Mouse (Mus musculus): ENCODE measurements at regions not wholly inside any gene's neighbourhood (a gene's known extent, or its start where the extent isn't known, plus 50 kb on each side); places are given as distances from the start of the nearest gene placed in this dataset.
A peak's percentile ranks its signal among the peaks of the same experiment; 100 is the strongest.

DNA sequence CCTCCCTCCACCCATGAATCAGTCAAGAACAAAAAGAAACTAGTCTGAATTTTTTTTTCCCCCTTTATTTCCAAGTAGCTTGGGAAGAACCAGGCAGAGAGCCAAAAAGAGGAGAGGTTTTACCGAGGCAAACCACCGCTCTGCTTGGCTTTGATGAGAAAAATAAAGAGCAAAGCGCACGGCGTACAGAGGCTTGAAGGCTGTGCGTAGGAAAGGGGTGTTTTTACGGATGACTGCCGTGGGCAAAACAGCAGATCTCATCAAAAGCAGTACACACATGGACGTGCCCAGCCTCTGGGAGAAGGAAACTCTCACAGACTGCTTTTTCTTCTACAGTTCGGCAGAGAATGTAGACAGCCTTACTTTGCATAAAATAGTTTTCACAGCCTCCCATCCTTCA lies 128.5 kb upstream of the Arid1b start:
- ATAC-seq (ENCODE audit: low read depth): peak; percentile 83
- no peaks in the 10 kb centered on the region for H3K36me3 ChIP-seq
- H3K4me1 ChIP-seq (replicated peaks): peaks cover 23% of the 10 kb centered on the region
- H3K9ac ChIP-seq: peak overlapping the region; percentile 31
- peak overlapping the region; percentile 50 for H3K27ac ChIP-seq (replicated peaks)
- H3K27me3 ChIP-seq: no peaks in the 10 kb centered on the region
- no peaks in the 10 kb centered on the region for H3K9me3 ChIP-seq
- peak overlapping the region; percentile 14 for H3K4me3 ChIP-seq
- H3K4me2 ChIP-seq: peak overlapping the region; percentile 48
- 18% methylated on average over 10 of the region's 10 CpGs for WGBS

DNA sequence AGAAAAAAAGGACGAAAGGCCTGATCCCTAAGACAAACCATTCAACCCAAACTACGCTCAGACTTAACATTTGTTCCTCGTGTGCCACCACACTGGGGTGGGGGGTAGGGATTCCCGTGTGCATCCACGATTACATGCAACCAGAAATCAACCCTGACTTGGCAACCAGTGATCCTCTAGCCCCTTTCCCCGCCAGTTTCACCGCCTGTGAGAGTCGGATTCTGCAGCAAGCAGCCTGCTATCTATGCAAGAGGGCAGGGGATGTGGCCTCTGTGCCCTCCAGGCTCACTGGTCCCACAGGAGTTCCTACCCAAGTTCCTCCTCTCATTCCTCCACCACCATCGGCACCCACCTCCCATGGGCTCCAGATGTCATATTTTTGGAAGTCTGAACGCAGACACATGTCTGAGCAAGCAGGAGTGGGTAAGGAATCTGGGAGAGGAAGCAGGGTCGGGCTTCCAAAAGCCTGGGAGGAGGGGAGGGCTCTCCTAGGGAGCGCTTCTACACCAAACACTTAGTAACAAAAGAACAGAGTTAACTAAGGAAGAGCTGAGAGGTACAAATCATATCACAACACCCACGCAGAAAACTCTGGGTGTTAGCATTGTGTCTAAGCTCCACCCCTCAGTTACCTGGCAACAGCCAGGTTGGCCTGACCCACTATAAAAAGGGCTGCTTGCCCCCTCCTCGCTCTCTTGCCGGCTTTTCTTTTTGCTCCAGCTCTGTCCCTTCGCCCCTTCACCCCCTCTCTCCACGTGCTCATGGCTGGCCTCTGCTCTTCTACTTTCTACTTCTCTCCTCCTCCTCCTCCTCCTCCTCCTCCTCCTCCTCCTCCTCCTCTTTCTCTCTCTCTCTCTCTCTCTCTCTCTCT lies 127.9 kb upstream of the Arid1b start:
- Histone ChIP-seq H3K4me3 (peak overlapping the region; percentile 14), H3K4me2 (peak overlapping the region; percentile 48), H3K4me1 (replicated peaks) (peaks cover 19% of the 10 kb centered on the region), H3K27me3 (no peaks in the 10 kb centered on the region), H3K9me3 (no peaks in the 10 kb centered on the region), H3K36me3 (no peaks in the 10 kb centered on the region), H3K9ac (peak overlapping the region; percentile 31), H3K27ac (replicated peaks) (peak overlapping the region; percentile 50)
- peak; percentile 45; the same call in 1 of the 2 replicates for ATAC-seq (ENCODE audit: low read depth)
- 40% methylated on average over 17 of the region's 17 CpGs for WGBS

DNA sequence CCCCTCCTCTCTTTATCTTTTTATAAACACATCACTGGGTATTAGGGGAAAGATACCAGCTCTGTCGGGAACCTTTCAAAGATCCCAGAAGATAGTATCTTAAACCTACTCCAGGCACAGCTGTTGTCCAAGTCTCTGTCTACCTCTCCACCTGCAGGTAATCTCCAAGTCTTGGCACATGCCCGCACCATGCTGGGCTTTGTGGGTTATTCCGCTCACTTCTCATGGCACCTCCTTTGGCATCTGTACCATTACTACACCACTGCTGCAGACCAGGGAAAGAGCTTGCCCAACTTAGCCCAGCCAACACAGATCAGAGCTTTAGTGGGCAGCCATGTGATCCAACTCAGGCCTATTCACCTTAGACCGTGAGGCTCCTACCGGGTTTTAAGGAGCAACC lies 127.0 kb upstream of the Arid1b start:
- no peak overlapping the region for H3K4me2 ChIP-seq
- H3K36me3 ChIP-seq: no peaks in the 10 kb centered on the region
- H3K27ac ChIP-seq (replicated peaks): no peak overlapping the region
- H3K27me3 ChIP-seq: no peaks in the 10 kb centered on the region
- peaks cover 18% of the 10 kb centered on the region for H3K4me1 ChIP-seq (replicated peaks)
- H3K9me3 ChIP-seq: no peaks in the 10 kb centered on the region
- H3K4me3 ChIP-seq: no peak overlapping the region
- no peak overlapping the region for H3K9ac ChIP-seq
- 93% methylated on average over 5 of the region's 5 CpGs for WGBS
- no peak for ATAC-seq (ENCODE audit: low read depth)

DNA sequence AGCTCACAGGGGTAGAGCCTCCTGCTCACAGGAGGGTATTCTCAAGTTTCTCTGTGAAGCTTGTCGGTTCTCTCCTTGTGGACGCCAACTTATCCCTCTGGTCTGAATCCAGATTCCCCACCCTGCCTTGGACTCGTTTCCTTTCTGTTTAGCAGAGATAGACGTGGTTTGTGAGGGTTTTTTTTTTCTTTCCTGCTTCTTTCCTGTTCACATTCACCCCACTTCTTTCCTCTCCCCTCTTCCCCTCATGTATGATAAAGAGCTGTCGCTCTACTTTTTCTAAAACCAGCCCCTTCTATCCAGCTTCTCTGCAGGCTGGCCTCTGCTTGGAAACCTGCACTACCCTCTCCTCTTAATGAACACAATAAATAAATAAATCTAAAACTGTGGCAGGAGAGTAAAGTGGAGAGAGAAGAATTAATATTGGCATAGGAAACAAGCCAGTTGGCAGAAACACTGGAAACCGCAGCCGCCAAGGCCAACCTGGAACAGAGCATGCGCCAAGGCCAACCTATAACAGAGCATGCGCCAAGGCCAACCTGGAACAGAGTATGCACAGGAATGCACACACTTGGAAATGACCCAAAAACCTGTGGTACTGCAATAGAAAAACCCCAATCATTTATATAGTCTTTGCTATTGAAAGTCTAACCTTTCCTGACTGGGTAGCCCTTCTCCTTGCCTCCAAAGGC lies 126.2 kb upstream of the Arid1b start:
- H3K9me3 ChIP-seq: no peaks in the 10 kb centered on the region
- no peak for ATAC-seq (ENCODE audit: low read depth)
- no peak overlapping the region for H3K9ac ChIP-seq
- no peaks in the 10 kb centered on the region for H3K27me3 ChIP-seq
- no peaks in the 10 kb centered on the region for H3K36me3 ChIP-seq
- peaks cover 18% of the 10 kb centered on the region for H3K4me1 ChIP-seq (replicated peaks)
- H3K27ac ChIP-seq (replicated peaks): no peak overlapping the region
- WGBS: 88% methylated on average over 9 of the region's 9 CpGs
- H3K4me2 ChIP-seq: no peak overlapping the region
- no peak overlapping the region for H3K4me3 ChIP-seq

DNA sequence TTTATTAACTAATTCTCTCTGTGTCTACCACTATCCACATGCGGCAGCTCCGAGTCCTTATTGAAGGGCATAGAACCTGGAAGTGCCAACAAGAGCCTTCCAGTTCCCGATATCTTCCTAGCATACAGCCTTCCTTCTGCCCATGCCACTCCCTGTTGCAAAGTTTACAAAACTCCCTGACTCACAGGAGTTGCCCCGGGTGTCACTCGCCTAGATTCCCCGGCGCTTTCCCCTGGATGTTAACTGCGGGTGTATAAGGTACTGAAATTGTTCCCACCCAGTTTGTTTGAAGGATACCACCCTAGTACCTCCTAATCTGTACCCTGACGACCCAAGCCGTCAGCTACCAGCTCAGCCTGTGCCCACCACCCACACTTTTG lies 125.7 kb upstream of the Arid1b start:
- ATAC-seq (ENCODE audit: low read depth): no peak
- Histone ChIP-seq H3K36me3 (no peaks in the 10 kb centered on the region), H3K9ac (no peak overlapping the region), H3K27me3 (no peaks in the 10 kb centered on the region), H3K4me3 (no peak overlapping the region), H3K4me2 (no peak overlapping the region), H3K27ac (replicated peaks) (no peak overlapping the region), H3K9me3 (no peaks in the 10 kb centered on the region), H3K4me1 (replicated peaks) (peaks cover 18% of the 10 kb centered on the region)
- 94% methylated on average over 10 of the region's 10 CpGs for WGBS

DNA sequence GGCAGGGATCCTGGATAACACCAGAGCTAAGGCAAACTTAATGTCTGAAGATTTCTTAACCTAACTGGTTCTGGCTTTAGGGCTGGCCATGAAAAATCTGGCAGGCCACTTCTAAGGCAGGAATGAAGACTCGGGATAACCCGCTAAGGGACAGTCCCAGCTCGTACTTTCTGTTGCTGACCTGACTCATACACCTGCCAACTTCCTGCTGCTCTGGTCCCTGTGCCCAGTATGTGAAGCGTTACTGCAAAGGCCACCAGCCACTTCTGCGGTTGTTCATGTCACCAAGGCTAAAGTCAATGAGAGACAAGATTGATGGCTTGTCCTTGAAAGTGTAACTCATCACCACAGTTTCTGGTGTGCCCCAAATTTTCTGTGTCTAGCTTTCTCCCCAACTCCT lies 125.3 kb upstream of the Arid1b start:
- Histone ChIP-seq H3K27ac (replicated peaks) (no peak overlapping the region), H3K36me3 (no peaks in the 10 kb centered on the region), H3K9me3 (no peaks in the 10 kb centered on the region), H3K4me3 (no peak overlapping the region), H3K27me3 (no peaks in the 10 kb centered on the region), H3K9ac (no peak overlapping the region), H3K4me2 (no peak overlapping the region), H3K4me1 (replicated peaks) (peaks cover 18% of the 10 kb centered on the region)
- WGBS: 88% methylated on average over 5 of the region's 5 CpGs
- no peak for ATAC-seq (ENCODE audit: low read depth)

DNA sequence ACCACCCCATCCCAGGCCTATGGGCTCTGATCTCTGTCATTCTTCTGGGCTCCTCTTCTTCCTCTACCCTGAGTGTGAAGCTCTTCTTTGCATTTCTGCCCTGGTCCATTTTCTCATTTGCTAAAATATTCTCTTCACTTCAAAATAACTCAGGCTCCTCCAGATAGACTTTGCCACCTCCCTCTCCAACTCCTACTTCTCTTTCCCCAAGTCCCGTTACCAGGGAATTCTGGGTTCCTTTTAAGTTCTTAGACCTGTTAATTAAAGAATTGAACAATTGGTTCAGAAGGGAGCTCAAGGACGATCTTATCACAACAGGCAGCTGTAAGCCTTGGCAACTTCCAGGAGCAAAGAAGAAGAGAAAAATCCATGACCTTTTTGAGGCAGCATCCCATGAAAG lies 122.9 kb upstream of the Arid1b start:
- Histone ChIP-seq H3K27me3 (no peaks in the 10 kb centered on the region), H3K36me3 (no peaks in the 10 kb centered on the region), H3K9ac (no peak overlapping the region), H3K4me3 (no peak overlapping the region), H3K4me1 (replicated peaks) (peaks cover 3% of the 10 kb centered on the region), H3K9me3 (no peaks in the 10 kb centered on the region), H3K27ac (replicated peaks) (no peak overlapping the region), H3K4me2 (no peak overlapping the region)
- 78% methylated on average over 2 of the region's 2 CpGs for WGBS
- no peak for ATAC-seq (ENCODE audit: low read depth)

DNA sequence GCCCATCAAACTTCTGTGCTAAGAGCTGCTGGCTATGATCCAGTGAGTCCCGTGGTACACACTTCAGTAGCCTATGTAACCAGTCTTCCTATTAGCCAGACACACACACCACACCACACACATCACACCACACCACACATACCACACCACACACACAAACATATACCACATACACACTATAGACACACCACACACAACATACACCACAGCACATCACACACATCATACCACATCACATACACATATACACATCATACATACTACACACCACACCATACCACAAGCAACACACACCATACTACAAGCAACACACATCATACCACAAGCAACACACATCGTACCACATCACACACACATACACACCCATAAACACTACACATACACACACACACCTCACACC lies 119.7 kb upstream of the Arid1b start:
- Histone ChIP-seq H3K4me2 (no peak overlapping the region), H3K4me3 (no peak overlapping the region), H3K36me3 (no peaks in the 10 kb centered on the region), H3K9ac (no peak overlapping the region), H3K27ac (replicated peaks) (no peak overlapping the region), H3K27me3 (no peaks in the 10 kb centered on the region), H3K9me3 (no peaks in the 10 kb centered on the region), H3K4me1 (replicated peaks) (no peaks in the 10 kb centered on the region)
- WGBS: 79% methylated on average over 2 of the region's 2 CpGs
- no peak for ATAC-seq (ENCODE audit: low read depth)

DNA sequence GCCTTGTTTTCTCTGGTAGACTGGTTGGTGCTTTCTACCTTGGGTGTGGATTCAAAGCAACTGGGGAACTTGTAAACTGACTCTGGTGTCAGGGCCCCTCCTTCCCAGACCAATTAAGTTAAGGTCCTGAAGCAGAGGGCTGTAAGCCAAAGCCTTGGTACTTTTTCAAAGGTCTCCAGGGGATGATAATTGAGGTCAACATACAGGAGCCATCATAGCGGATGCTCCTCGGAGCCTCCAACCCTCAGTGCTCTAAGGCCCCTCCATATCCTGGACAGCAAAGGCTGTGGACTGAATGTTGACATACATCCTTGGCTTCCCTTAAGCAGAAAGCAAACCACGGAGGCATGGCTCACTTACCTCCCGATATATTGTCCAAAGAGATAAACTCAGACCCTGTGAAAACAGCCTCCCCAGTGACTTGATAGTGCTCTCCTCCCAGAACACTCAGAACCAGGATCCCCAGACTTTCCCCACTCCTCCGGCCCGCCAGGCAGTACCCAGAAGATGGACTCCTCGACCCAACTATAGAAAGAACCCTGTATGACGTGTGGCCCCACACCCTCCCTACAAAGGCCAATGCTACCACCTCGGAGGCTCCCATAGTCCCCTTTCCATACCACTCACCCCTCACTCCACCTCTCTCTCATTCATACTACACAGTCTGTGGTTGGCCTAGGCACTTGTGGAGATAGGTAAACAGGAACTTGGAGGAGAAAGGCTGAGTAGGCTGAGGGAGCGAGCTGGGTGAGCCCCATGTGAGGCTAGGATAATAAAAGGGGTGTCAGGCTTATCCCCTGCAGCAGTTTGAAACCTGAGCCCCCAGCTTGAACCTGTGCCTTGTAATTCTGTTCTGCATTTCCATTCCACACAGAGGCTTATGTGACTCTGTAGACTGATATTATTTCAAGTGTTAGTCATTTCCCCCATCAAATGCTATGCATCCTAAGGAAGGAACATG lies 118.8 kb upstream of the Arid1b start:
- 83% methylated on average over 10 of the region's 10 CpGs for WGBS
- H3K4me1 ChIP-seq (replicated peaks): no peaks in the 10 kb centered on the region

DNA sequence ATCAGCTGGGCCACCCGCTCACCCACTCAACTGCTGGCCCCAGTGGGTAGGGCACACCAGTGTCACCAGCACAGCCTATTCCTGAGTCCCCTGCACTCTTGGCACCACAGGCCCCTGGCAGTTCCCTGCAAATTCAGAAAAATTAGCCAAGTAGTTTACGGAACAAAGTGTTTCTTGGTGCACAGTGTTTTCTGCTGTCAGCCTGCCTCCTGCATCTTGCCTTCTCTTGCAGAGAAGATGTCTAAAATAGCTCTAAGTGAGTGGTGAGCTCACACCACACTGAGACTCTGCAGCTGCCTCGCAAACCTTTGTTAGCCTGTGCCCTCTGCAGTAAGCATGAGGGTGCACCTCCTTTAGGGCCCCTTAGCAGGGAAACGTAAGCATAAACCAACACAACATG lies 117.7 kb upstream of the Arid1b start:
- H3K4me2 ChIP-seq: no peak overlapping the region
- H3K36me3 ChIP-seq: no peaks in the 10 kb centered on the region
- 86% methylated on average over 4 of the region's 4 CpGs for WGBS
- no peak overlapping the region for H3K27ac ChIP-seq (replicated peaks)
- no peak overlapping the region for H3K4me3 ChIP-seq
- no peak for ATAC-seq (ENCODE audit: low read depth)
- H3K27me3 ChIP-seq: no peaks in the 10 kb centered on the region
- no peak overlapping the region for H3K9ac ChIP-seq
- no peaks in the 10 kb centered on the region for H3K4me1 ChIP-seq (replicated peaks)
- H3K9me3 ChIP-seq: no peaks in the 10 kb centered on the region

More for the DNA sequence above, 118.8 kb upstream of the Arid1b start:
- no peaks in the 10 kb centered on the region for H3K9me3 ChIP-seq
- H3K4me3 ChIP-seq: no peak overlapping the region
- no peaks in the 10 kb centered on the region for H3K36me3 ChIP-seq
- no peak overlapping the region for H3K4me2 ChIP-seq
- H3K27me3 ChIP-seq: no peaks in the 10 kb centered on the region
- no peak for ATAC-seq (ENCODE audit: low read depth)
- no peak overlapping the region for H3K9ac ChIP-seq
- H3K27ac ChIP-seq (replicated peaks): no peak overlapping the region

DNA sequence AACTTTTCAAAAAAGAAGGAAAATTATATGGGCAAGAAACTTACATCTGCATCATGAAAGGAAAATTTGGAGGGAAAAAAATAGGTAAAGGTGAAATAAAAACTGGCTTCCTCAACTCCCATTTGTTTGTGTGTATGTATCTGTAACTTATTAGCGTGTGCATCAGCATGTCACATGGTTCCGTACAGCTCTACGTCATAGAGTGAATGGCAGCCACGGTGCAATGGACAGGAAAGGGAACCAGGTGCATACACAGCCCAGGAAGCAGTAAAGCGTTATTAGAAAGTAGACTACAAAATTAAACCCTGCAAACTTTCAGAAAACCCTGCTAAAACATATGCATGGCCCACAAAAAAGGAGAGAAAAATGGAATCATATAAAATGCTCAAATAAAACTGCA lies 112.7 kb upstream of the Arid1b start:
- WGBS: 92% methylated on average over 5 of the region's 5 CpGs
- Histone ChIP-seq H3K9ac (no peak overlapping the region), H3K4me1 (replicated peaks) (no peaks in the 10 kb centered on the region), H3K9me3 (no peaks in the 10 kb centered on the region), H3K4me3 (no peak overlapping the region), H3K27ac (replicated peaks) (no peak overlapping the region), H3K4me2 (no peak overlapping the region), H3K27me3 (no peaks in the 10 kb centered on the region), H3K36me3 (no peaks in the 10 kb centered on the region)
- no peak for ATAC-seq (ENCODE audit: low read depth)

DNA sequence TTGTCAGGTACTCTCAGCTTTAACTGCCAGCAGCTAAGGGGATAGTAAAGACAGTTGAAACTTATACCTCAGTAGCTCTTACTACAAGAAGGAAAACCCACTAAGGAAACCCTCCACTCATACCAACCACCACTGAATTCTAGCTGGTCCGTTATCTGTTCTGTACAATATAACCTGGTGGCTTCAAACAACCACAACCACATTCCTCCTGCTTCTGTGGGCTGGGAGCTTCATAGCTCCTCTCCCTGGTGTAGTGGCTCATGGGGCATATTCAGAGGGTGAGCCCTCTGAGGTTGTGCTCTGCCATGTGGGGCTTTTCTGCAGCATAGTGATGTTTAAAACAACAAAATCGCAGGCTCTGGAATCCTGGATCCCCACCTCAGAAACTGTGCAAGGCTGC lies 110.0 kb upstream of the Arid1b start:
- Histone ChIP-seq H3K27ac (replicated peaks) (no peak overlapping the region), H3K36me3 (no peaks in the 10 kb centered on the region), H3K4me3 (no peak overlapping the region), H3K9ac (no peak overlapping the region), H3K27me3 (no peaks in the 10 kb centered on the region), H3K4me1 (replicated peaks) (no peaks in the 10 kb centered on the region), H3K4me2 (no peak overlapping the region), H3K9me3 (no peaks in the 10 kb centered on the region)
- WGBS: 90% methylated on average over 2 of the region's 2 CpGs
- no peak for ATAC-seq (ENCODE audit: low read depth)
